Mouse (Mus musculus): ENCODE results near the gene Ruvbl2. TPM values are rescaled to one million over a fixed set of nuclear protein-coding genes. Genes with fewer than 3 reads are reported as not detected.
"Not testable (repeated sequence)": the region's sequence is repeated elsewhere in the genome, so short reads cannot be mapped to it uniquely, and the experiment has no call there.

The Ruvbl2 gene
- polyA plus RNA-seq, 1 experiment from 2014 or later, result 68.1 TPM

GRCm38 (mm10) chr7:45460860-45461314 lies 23.0 kb upstream of the Ruvbl2 start:
- no peaks in the 10 kb centered on the region for H3K9me3 ChIP-seq (ENCODE audit: control insufficient read depth, low read length)
- 10% methylated on average over 13 of the region's 13 CpGs for WGBS
- peak overlapping the region; percentile 70 for H3K9ac ChIP-seq (ENCODE audit: low read length)
- ATAC-seq (ENCODE audit: insufficient number of reproducible peaks, insufficient read depth, low FRiP score, low read depth), result peak; percentile 28; the same call in 1 of the 2 replicates
- H3K36me3 ChIP-seq (ENCODE audit: control insufficient read depth, insufficient read depth, low read length), result peaks cover 60% of the 10 kb centered on the region
- H3K4me2 ChIP-seq (ENCODE audit: low read length), result peak overlapping the region; percentile 74
- peaks cover 22 to 38% of the 10 kb centered on the region in 2 experiments for H3K4me1 ChIP-seq (ENCODE audit: control insufficient read depth in 2 of 2, insufficient read depth in 2 of 2, low read length in 2 of 2)
- no peaks in the 10 kb centered on the region for H3K27me3 ChIP-seq (ENCODE audit: control insufficient read depth, insufficient read depth, low read length)
- H3K4me3 ChIP-seq (ENCODE audit: control insufficient read depth in 1 of 2, insufficient read depth in 1 of 2, low read depth in 1 of 2, low read length in 2 of 2), result no peak overlapping the region
- H3K27ac ChIP-seq (replicated peaks in 1 of 2; ENCODE audit: control insufficient read depth in 1 of 2, insufficient read depth in 1 of 2, low read depth in 2 of 2, low read length in 2 of 2), result peak overlapping the region; percentile 80 to 86

- ATAC-seq (ENCODE audit: insufficient number of reproducible peaks, insufficient read depth, low FRiP score, low read depth), result no peak
- Histone ChIP-seq H3K4me3 (ENCODE audit: control insufficient read depth in 1 of 2, insufficient read depth in 1 of 2, low read depth in 1 of 2, low read length in 2 of 2) (peak overlapping the region in 1 of 2 experiments; percentile 85; a peak in 3 of 4 replicates), H3K27me3 (ENCODE audit: control insufficient read depth, insufficient read depth, low read length) (no peaks in the 10 kb centered on the region), H3K4me2 (ENCODE audit: low read length) (peak overlapping the region; percentile 74), H3K27ac (replicated peaks in 1 of 2; ENCODE audit: control insufficient read depth in 1 of 2, insufficient read depth in 1 of 2, low read depth in 2 of 2, low read length in 2 of 2) (peak overlapping the region; percentile 80 to 86), H3K4me1 (ENCODE audit: control insufficient read depth in 2 of 2, insufficient read depth in 2 of 2, low read length in 2 of 2) (peaks cover 18 to 33% of the 10 kb centered on the region in 2 experiments), H3K9ac (ENCODE audit: low read length) (peak overlapping the region; percentile 70), H3K36me3 (ENCODE audit: control insufficient read depth, insufficient read depth, low read length) (peaks cover 63% of the 10 kb centered on the region), H3K9me3 (ENCODE audit: control insufficient read depth, low read length) (no peaks in the 10 kb centered on the region)
- WGBS, result 70% methylated on average over 7 of the region's 7 CpGs
Measured at GRCm38 (mm10) chr7:45460377-45460776, 22.5 kb upstream of the Ruvbl2 start.

GRCm38 (mm10) chr7:45459564-45460140 lies 21.8 kb upstream of the Ruvbl2 start, which contains the start of gene Ftl1:
Ftl1 (minus strand) TSS chr7:45459884.
- not testable (repeated sequence) for H3K27me3 ChIP-seq (ENCODE audit: control insufficient read depth, insufficient read depth, low read length); H3K9me3 ChIP-seq (ENCODE audit: control insufficient read depth, low read length)
- peaks cover 18 to 32% of the 10 kb centered on the region in 2 experiments for H3K4me1 ChIP-seq (ENCODE audit: control insufficient read depth in 2 of 2, insufficient read depth in 2 of 2, low read length in 2 of 2)
- peak within 1 kb of the TSS; percentile 90 for H3K4me2 ChIP-seq (ENCODE audit: low read length)
- peaks cover 63% of the 10 kb centered on the region for H3K36me3 ChIP-seq (ENCODE audit: control insufficient read depth, insufficient read depth, low read length)
- peak within 1 kb of the TSS; percentile 93 for H3K9ac ChIP-seq (ENCODE audit: low read length)
- peak within 1 kb of the TSS; percentile 86 to 93 for H3K27ac ChIP-seq (replicated peaks in 1 of 2; ENCODE audit: control insufficient read depth in 1 of 2, insufficient read depth in 1 of 2, low read depth in 2 of 2, low read length in 2 of 2)
- peak within 1 kb of the TSS; percentile 71 to 85 for H3K4me3 ChIP-seq (ENCODE audit: control insufficient read depth in 1 of 2, insufficient read depth in 1 of 2, low read depth in 1 of 2, low read length in 2 of 2)
- 1% methylated on average over 26 of the region's 37 CpGs for WGBS
- peak; percentile 93 for ATAC-seq (ENCODE audit: insufficient number of reproducible peaks, insufficient read depth, low FRiP score, low read depth)

- 1% methylated on average over 41 of the region's 43 CpGs for WGBS
- H3K4me2 ChIP-seq (ENCODE audit: low read length), result peak overlapping the region; percentile 90
- no peaks in the 10 kb centered on the region for H3K9me3 ChIP-seq (ENCODE audit: control insufficient read depth, low read length)
- H3K36me3 ChIP-seq (ENCODE audit: control insufficient read depth, insufficient read depth, low read length), result peaks cover 63% of the 10 kb centered on the region
- peak overlapping the region; percentile 71 to 85 for H3K4me3 ChIP-seq (ENCODE audit: control insufficient read depth in 1 of 2, insufficient read depth in 1 of 2, low read depth in 1 of 2, low read length in 2 of 2)
- H3K9ac ChIP-seq (ENCODE audit: low read length), result peak overlapping the region; percentile 93
- peak; percentile 48 for ATAC-seq (ENCODE audit: insufficient number of reproducible peaks, insufficient read depth, low FRiP score, low read depth)
- no peaks in the 10 kb centered on the region for H3K27me3 ChIP-seq (ENCODE audit: control insufficient read depth, insufficient read depth, low read length)
- H3K27ac ChIP-seq (replicated peaks in 1 of 2; ENCODE audit: control insufficient read depth in 1 of 2, insufficient read depth in 1 of 2, low read depth in 2 of 2, low read length in 2 of 2), result peak overlapping the region; percentile 86 to 93
- H3K4me1 ChIP-seq (ENCODE audit: control insufficient read depth in 2 of 2, insufficient read depth in 2 of 2, low read length in 2 of 2), result peaks cover 18 to 32% of the 10 kb centered on the region in 2 experiments
Measured at GRCm38 (mm10) chr7:45458748-45459563, 21.1 kb upstream of the Ruvbl2 start.

GRCm38 (mm10) chr7:45457204-45458060 lies 19.5 kb upstream of the Ruvbl2 start:
- Histone ChIP-seq H3K4me3 (ENCODE audit: control insufficient read depth in 1 of 2, insufficient read depth in 1 of 2, low read depth in 1 of 2, low read length in 2 of 2) (peak overlapping the region; percentile 71 to 85), H3K27me3 (ENCODE audit: control insufficient read depth, insufficient read depth, low read length) (no peaks in the 10 kb centered on the region), H3K4me1 (ENCODE audit: control insufficient read depth in 2 of 2, insufficient read depth in 2 of 2, low read length in 2 of 2) (peaks cover 18 to 32% of the 10 kb centered on the region in 2 experiments), H3K36me3 (ENCODE audit: control insufficient read depth, insufficient read depth, low read length) (peaks cover 62% of the 10 kb centered on the region), H3K9ac (ENCODE audit: low read length) (peak overlapping the region; percentile 93), H3K4me2 (ENCODE audit: low read length) (peak overlapping the region; percentile 90), H3K9me3 (ENCODE audit: control insufficient read depth, low read length) (no peaks in the 10 kb centered on the region), H3K27ac (replicated peaks in 1 of 2; ENCODE audit: control insufficient read depth in 1 of 2, insufficient read depth in 1 of 2, low read depth in 2 of 2, low read length in 2 of 2) (0 out of 4 replicates have a peak overlapping the region, but pooled peaks have one; percentile 1 to 4)
- ATAC-seq (ENCODE audit: insufficient number of reproducible peaks, insufficient read depth, low FRiP score, low read depth), result no peak
- WGBS, result 52% methylated on average over 10 of the region's 10 CpGs

GRCm38 (mm10) chr7:45456721-45457203 lies 18.9 kb upstream of the Ruvbl2 start:
- Histone ChIP-seq H3K4me3 (ENCODE audit: control insufficient read depth in 1 of 2, insufficient read depth in 1 of 2, low read depth in 1 of 2, low read length in 2 of 2) (peak overlapping the region in 1 of 2 experiments; percentile 85; a peak in 1 of 4 replicates), H3K4me2 (ENCODE audit: low read length) (peak overlapping the region; percentile 90), H3K27me3 (ENCODE audit: control insufficient read depth, insufficient read depth, low read length) (no peaks in the 10 kb centered on the region), H3K36me3 (ENCODE audit: control insufficient read depth, insufficient read depth, low read length) (peaks cover 62% of the 10 kb centered on the region), H3K9me3 (ENCODE audit: control insufficient read depth, low read length) (no peaks in the 10 kb centered on the region), H3K9ac (ENCODE audit: low read length) (peak overlapping the region; percentile 93; the same call in 1 of the 2 replicates), H3K4me1 (ENCODE audit: control insufficient read depth in 2 of 2, insufficient read depth in 2 of 2, low read length in 2 of 2) (peaks cover 18 to 32% of the 10 kb centered on the region in 2 experiments), H3K27ac (replicated peaks in 1 of 2; ENCODE audit: control insufficient read depth in 1 of 2, insufficient read depth in 1 of 2, low read depth in 2 of 2, low read length in 2 of 2) (peak overlapping the region; percentile 1 to 4; a peak in 1 of 4 replicates)
- ATAC-seq (ENCODE audit: insufficient number of reproducible peaks, insufficient read depth, low FRiP score, low read depth), result no peak
- WGBS, result 39% methylated on average over 9 of the region's 9 CpGs
